Comparison of ENCODE assay signal across 23 mouse cellular contexts in the genomic region with DNA sequence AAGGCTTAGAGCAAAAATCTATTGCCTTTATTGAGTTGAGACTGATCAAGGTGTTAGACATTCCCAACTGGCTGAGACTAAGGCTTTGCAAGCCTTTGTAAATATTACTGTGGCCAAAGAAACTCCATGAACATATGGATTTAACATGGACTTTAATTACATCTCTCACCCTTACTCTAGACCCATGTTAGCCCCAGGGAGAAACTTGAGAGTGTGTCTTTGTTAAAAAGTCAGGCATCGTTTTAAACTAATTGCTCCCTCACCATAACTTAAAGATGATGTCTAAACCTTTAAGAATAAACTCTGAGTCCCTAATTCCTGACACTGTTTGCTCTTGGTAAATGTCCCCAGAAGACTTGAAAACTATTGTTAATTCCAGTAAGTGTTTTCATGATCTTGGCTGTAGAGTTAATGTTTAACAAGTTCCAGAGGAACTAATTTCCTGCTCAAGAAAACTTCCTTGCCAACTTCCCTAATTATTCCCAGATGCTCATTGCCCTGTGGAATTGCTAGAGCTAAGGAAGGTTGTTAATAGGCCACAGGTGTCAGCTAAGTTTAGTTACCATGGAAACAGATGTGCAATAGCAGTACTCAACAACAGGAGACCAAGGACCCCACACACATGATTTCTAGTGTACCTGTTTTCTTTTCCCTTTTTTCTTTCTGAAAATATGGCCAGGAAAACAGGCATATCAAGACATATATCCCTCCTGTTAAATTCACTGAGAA. TPM values are rescaled to one million over a fixed set of nuclear protein-coding genes. Genes with fewer than 3 reads are reported as not detected.
A peak's percentile ranks its signal among the peaks of the same experiment; 100 is the strongest.
DNase-seq lines count a peak whose midpoint lies in the region; ATAC-seq and TF ChIP-seq lines count a peak whose summit lies in the region.
"Had no signal": no experiment of that assay in that cellular context is flagged by ENCODE, and none has a peak within 500 bp of the region (broad histone marks: within the 10 kb centered on the region; RNA-seq: fewer than 3 reads in every experiment).

No protein-coding gene starts in this region.

- no peaks in the 10 kb centered on the region for H3K27me3 ChIP-seq in heart, embryonic 11.5 days (ENCODE audit: control insufficient read depth, insufficient read depth, low read length)
- H3K27me3 ChIP-seq in embryonic facial prominence, embryonic 10.5 days (replicated peaks; ENCODE audit: low read depth, poor library complexity, severe bottlenecking) = peaks cover 7% of the 10 kb centered on the region
- no peaks in the 10 kb centered on the region for H3K27me3 ChIP-seq in limb, embryonic 11.5 days (ENCODE audit: control insufficient read depth, insufficient read depth, low read length)
- no peaks in the 10 kb centered on the region for H3K27me3 ChIP-seq in forebrain, embryonic 10.5 days (ENCODE audit: poor library complexity, severe bottlenecking)
- H3K27me3 ChIP-seq: neural tube, embryonic 12.5 days had no signal

- 53% methylated on average over 1 of the region's 1 CpGs for WGBS in heart, embryonic 11.5 days (ENCODE audit: insufficient replicate concordance)
- 14% methylated on average over 1 of the region's 1 CpGs for WGBS in embryonic facial prominence, embryonic 10.5 days
- 3% methylated on average over 1 of the region's 1 CpGs for WGBS in limb, embryonic 11.5 days
- 38% methylated on average over 1 of the region's 1 CpGs for WGBS in forebrain, embryonic 10.5 days

- no peak for TF ChIP-seq CTCF in brain, embryonic 14.5 days (IDR thresholded peaks at IDR 0.05; ENCODE audit: borderline replicate concordance, extremely low read depth, insufficient read depth, insufficient read length)

- no peak overlapping the region for H3K9ac ChIP-seq in heart, embryonic 11.5 days (ENCODE audit: low read depth, low read length)
- H3K9ac ChIP-seq in limb, embryonic 11.5 days (ENCODE audit: low read length) = no peak overlapping the region
- H3K9ac ChIP-seq: neural tube, embryonic 12.5 days had no signal

- peak; percentile 25 for DNase-seq in heart, adult 8-10 months (ENCODE audit: low spot score)
- DNase-seq in brain, embryonic 14.5 days (ENCODE audit: low read depth) = peak; percentile 5
- DNase-seq in embryonic facial prominence, embryonic 10.5 days (ENCODE audit: low spot score) = peak; percentile 55
- DNase-seq in limb, embryonic 11.5 days (ENCODE audit: low spot score) = peak; percentile 65
- no peak for DNase-seq in B cell, adult 2 months
- no peak for DNase-seq in forebrain, embryonic 10.5 days (ENCODE audit: extremely low spot score, low spot score)
- DNase-seq: adrenal gland, adult 8-10 months; cerebellum, adult 9-11 months; heart, postnatal 4 days; lung, adult 18-20 months; thymus, postnatal 36 days had no signal

- no peaks in the 10 kb centered on the region for H3K9me3 ChIP-seq in heart, embryonic 11.5 days (replicated peaks; ENCODE audit: control insufficient read depth, low read length)
- no peaks in the 10 kb centered on the region for H3K9me3 ChIP-seq in embryonic facial prominence, embryonic 10.5 days
- H3K9me3 ChIP-seq in limb, embryonic 11.5 days (ENCODE audit: control insufficient read depth, low read length) = no peaks in the 10 kb centered on the region
- no peaks in the 10 kb centered on the region for H3K9me3 ChIP-seq in forebrain, embryonic 10.5 days
- H3K9me3 ChIP-seq: neural tube, embryonic 12.5 days had no signal

- no peak overlapping the region for H3K4me3 ChIP-seq in heart, embryonic 11.5 days (ENCODE audit: low read depth, low read length)
- no peak overlapping the region for H3K4me3 ChIP-seq in embryonic facial prominence, embryonic 10.5 days
- no peak overlapping the region for H3K4me3 ChIP-seq in limb, embryonic 11.5 days (ENCODE audit: low read depth, low read length)
- no peak overlapping the region for H3K4me3 ChIP-seq in forebrain, embryonic 10.5 days
- H3K4me3 ChIP-seq: neural tube, embryonic 12.5 days had no signal

- H3K4me1 ChIP-seq in heart, embryonic 11.5 days (ENCODE audit: control insufficient read depth, insufficient read depth, low read length) = no peaks in the 10 kb centered on the region
- H3K4me1 ChIP-seq in embryonic facial prominence, embryonic 10.5 days = peaks cover 10% of the 10 kb centered on the region
- no peaks in the 10 kb centered on the region for H3K4me1 ChIP-seq in limb, embryonic 11.5 days (ENCODE audit: control insufficient read depth, insufficient read depth, low read length)
- H3K4me1 ChIP-seq in forebrain, embryonic 10.5 days = no peaks in the 10 kb centered on the region
- H3K4me1 ChIP-seq: neural tube, embryonic 12.5 days had no signal

- no peaks in the 10 kb centered on the region for H3K36me3 ChIP-seq in heart, embryonic 11.5 days (ENCODE audit: control insufficient read depth, insufficient read depth, low read length)
- no peaks in the 10 kb centered on the region for H3K36me3 ChIP-seq in embryonic facial prominence, embryonic 10.5 days (replicated peaks)
- no peaks in the 10 kb centered on the region for H3K36me3 ChIP-seq in limb, embryonic 11.5 days (ENCODE audit: control insufficient read depth, insufficient read depth, low read length)
- no peaks in the 10 kb centered on the region for H3K36me3 ChIP-seq in forebrain, embryonic 10.5 days (replicated peaks)
- H3K36me3 ChIP-seq: neural tube, embryonic 12.5 days had no signal

- H3K27ac ChIP-seq in heart, embryonic 11.5 days (ENCODE audit: low read depth, low read length) = no peak overlapping the region
- H3K27ac ChIP-seq in embryonic facial prominence, embryonic 10.5 days (replicated peaks) = no peak overlapping the region
- peak overlapping the region; percentile 78; the same call in 1 of the 2 replicates for H3K27ac ChIP-seq in limb, embryonic 11.5 days (replicated peaks; ENCODE audit: low read depth, low read length)
- H3K27ac ChIP-seq in forebrain, embryonic 10.5 days = no peak overlapping the region
- H3K27ac ChIP-seq: neural tube, embryonic 12.5 days; stomach, postnatal 0 days had no signal

- ATAC-seq in heart, embryonic 11.5 days (replicated peaks; ENCODE audit: insufficient number of reproducible peaks, low FRiP score, low TSS enrichment) = no peak
- peak; percentile 95 for ATAC-seq in limb, embryonic 11.5 days (ENCODE audit: insufficient number of reproducible peaks, low FRiP score, low TSS enrichment, low read depth)
- ATAC-seq: midbrain, embryonic 16.5 days had no signal

- no peak for TF ChIP-seq POLR2A in brain, embryonic 14.5 days (IDR thresholded peaks at IDR 0.05; ENCODE audit: borderline replicate concordance, extremely low read depth, insufficient read depth, insufficient read length, poor library complexity, severe bottlenecking)

- no peak overlapping the region for H3K4me2 ChIP-seq in heart, embryonic 11.5 days
- no peak overlapping the region for H3K4me2 ChIP-seq in limb, embryonic 11.5 days (ENCODE audit: low read depth, severe bottlenecking)
- H3K4me2 ChIP-seq: neural tube, embryonic 12.5 days had no signal

RNA-seq across cellular contexts. Expression of a gene that starts 28.4 kb away (rescaled TPM):
- total RNA-seq in heart, adult 8-10 months (2022) = not detected
- not detected in 2 replicates for polyA plus RNA-seq in heart, embryonic 11.5 days (2014; fragmentation: Nextera tagmentation; extraction: Ambion mirVana)
- polyA plus RNA-seq in brain, embryonic 14.5 days (2012; rRNA removed) = not detected in 2 replicates
- polyA plus RNA-seq in embryonic facial prominence, embryonic 10.5 days (2016; fragmentation: Nextera tagmentation; extraction: Ambion mirVana) = not detected in 2 replicates
- not detected in 2 replicates for polyA plus RNA-seq in limb, embryonic 11.5 days (2014; fragmentation: Nextera tagmentation; extraction: Ambion mirVana)
- polyA plus RNA-seq in forebrain, embryonic 10.5 days (2016; fragmentation: Nextera tagmentation; extraction: Ambion mirVana) = not detected in 2 replicates
- total RNA-seq: adrenal gland, adult 8-10 months; ES-E14; granulocyte monocyte progenitor cell, adult 5-6 weeks; heart, postnatal 4 days; layer of hippocampus, postnatal 10 days; left cerebral cortex, postnatal 36 days had no signal
- polyA plus RNA-seq: C2C12; frontal cortex, adult 2 months; intestine, embryonic 14.5 days; midbrain, embryonic 16.5 days; neural tube, embryonic 12.5 days; small intestine, adult 2 months; stomach, postnatal 0 days had no signal

RNA-seq across cellular contexts. Expression of a gene that starts 46.6 kb away (rescaled TPM):
- not detected for total RNA-seq in heart, adult 8-10 months (2022)
- not detected in 2 replicates for polyA plus RNA-seq in heart, embryonic 11.5 days (2014; fragmentation: Nextera tagmentation; extraction: Ambion mirVana)
- polyA plus RNA-seq in brain, embryonic 14.5 days (2012; rRNA removed) = not detected in 2 replicates
- not detected in 2 replicates for polyA plus RNA-seq in embryonic facial prominence, embryonic 10.5 days (2016; fragmentation: Nextera tagmentation; extraction: Ambion mirVana)
- polyA plus RNA-seq in limb, embryonic 11.5 days (2014; fragmentation: Nextera tagmentation; extraction: Ambion mirVana) = not detected in 2 replicates
- not detected in 2 replicates for polyA plus RNA-seq in forebrain, embryonic 10.5 days (2016; fragmentation: Nextera tagmentation; extraction: Ambion mirVana)
- total RNA-seq: adrenal gland, adult 8-10 months; ES-E14; granulocyte monocyte progenitor cell, adult 5-6 weeks; heart, postnatal 4 days; layer of hippocampus, postnatal 10 days; left cerebral cortex, postnatal 36 days had no signal
- polyA plus RNA-seq: C2C12; frontal cortex, adult 2 months; intestine, embryonic 14.5 days; midbrain, embryonic 16.5 days; neural tube, embryonic 12.5 days; small intestine, adult 2 months; stomach, postnatal 0 days had no signal

RNA-seq across cellular contexts. Expression of a gene that starts 53.0 kb away (rescaled TPM):
- total RNA-seq in heart, adult 8-10 months (2022) = not detected
- not detected in 2 replicates for polyA plus RNA-seq in heart, embryonic 11.5 days (2014; fragmentation: Nextera tagmentation; extraction: Ambion mirVana)
- polyA plus RNA-seq in brain, embryonic 14.5 days (2012; rRNA removed) = not detected in 2 replicates
- polyA plus RNA-seq in embryonic facial prominence, embryonic 10.5 days (2016; fragmentation: Nextera tagmentation; extraction: Ambion mirVana) = not detected in 2 replicates
- not detected in 2 replicates for polyA plus RNA-seq in limb, embryonic 11.5 days (2014; fragmentation: Nextera tagmentation; extraction: Ambion mirVana)
- polyA plus RNA-seq in forebrain, embryonic 10.5 days (2016; fragmentation: Nextera tagmentation; extraction: Ambion mirVana) = not detected in 2 replicates
- total RNA-seq: adrenal gland, adult 8-10 months; ES-E14; granulocyte monocyte progenitor cell, adult 5-6 weeks; heart, postnatal 4 days; layer of hippocampus, postnatal 10 days; left cerebral cortex, postnatal 36 days had no signal
- polyA plus RNA-seq: C2C12; frontal cortex, adult 2 months; intestine, embryonic 14.5 days; midbrain, embryonic 16.5 days; neural tube, embryonic 12.5 days; small intestine, adult 2 months; stomach, postnatal 0 days had no signal

Comparison
In these comparisons a context has a peak if more than half of its experiments do, and no peak if none do; other contexts are left out.
1. DNase-seq: peak in heart, adult 8-10 months (single experiment), brain, embryonic 14.5 days (single experiment), embryonic facial prominence, embryonic 10.5 days (single experiment) and limb, embryonic 11.5 days (single experiment); none in B cell, adult 2 months (0 of 2) and forebrain, embryonic 10.5 days (single experiment).